Mouse (Mus musculus): ENCODE measurements at regions not wholly inside any gene's neighbourhood (a gene's known extent, or its start where the extent isn't known, plus 50 kb on each side); places are given as distances from the start of the nearest gene placed in this dataset.

- H3K36me3 ChIP-seq (ENCODE audit: control insufficient read depth, insufficient read depth, low read length, poor library complexity, severe bottlenecking) = no peaks in the 10 kb centered on the region
- no peak overlapping the region for H3K27ac ChIP-seq (ENCODE audit: insufficient read depth, low read length)
- TF ChIP-seq POLR2A (IDR thresholded peaks at IDR 0.05; ENCODE audit: insufficient read depth, low read length) (no peak), EP300 (IDR thresholded peaks at IDR 0.05; ENCODE audit: insufficient read depth, low read depth, low read length) (no peak), CTCF (IDR thresholded peaks at IDR 0.05; ENCODE audit: low read depth, low read length) (no peak)
- H3K4me3 ChIP-seq (ENCODE audit: low read depth, low read length) = no peak overlapping the region
- peaks cover 2% of the 10 kb centered on the region for H3K4me1 ChIP-seq (ENCODE audit: control insufficient read depth, insufficient read depth, low read length)
- H3K9me3 ChIP-seq (replicated peaks; ENCODE audit: control insufficient read depth, insufficient read depth, low read length, poor library complexity, severe bottlenecking) = no peaks in the 10 kb centered on the region
- no peak overlapping the region for H3K9ac ChIP-seq (ENCODE audit: low read depth, poor library complexity, severe bottlenecking)
- no peaks in the 10 kb centered on the region for H3K27me3 ChIP-seq (ENCODE audit: control insufficient read depth, insufficient read depth, low read length, poor library complexity, severe bottlenecking)
Observed at GRCm38 (mm10) chr14:47990716-47991115, 129.9 kb upstream of the Peli2 start.

GRCm38 (mm10) chr14:47991546-47991945, 129.1 kb upstream of the Peli2 start:
- Histone ChIP-seq H3K4me1 (ENCODE audit: control insufficient read depth, insufficient read depth, low read length) (no peaks in the 10 kb centered on the region), H3K27me3 (ENCODE audit: control insufficient read depth, insufficient read depth, low read length, poor library complexity, severe bottlenecking) (no peaks in the 10 kb centered on the region), H3K27ac (ENCODE audit: insufficient read depth, low read length) (no peak overlapping the region), H3K9me3 (replicated peaks; ENCODE audit: control insufficient read depth, insufficient read depth, low read length, poor library complexity, severe bottlenecking) (no peaks in the 10 kb centered on the region), H3K36me3 (ENCODE audit: control insufficient read depth, insufficient read depth, low read length, poor library complexity, severe bottlenecking) (no peaks in the 10 kb centered on the region), H3K4me3 (ENCODE audit: low read depth, low read length) (no peak overlapping the region), H3K9ac (ENCODE audit: low read depth, poor library complexity, severe bottlenecking) (no peak overlapping the region)
- no peak for TF ChIP-seq POLR2A (IDR thresholded peaks at IDR 0.05; ENCODE audit: insufficient read depth, low read length)
- TF ChIP-seq EP300 (IDR thresholded peaks at IDR 0.05; ENCODE audit: insufficient read depth, low read depth, low read length) = no peak
- no peak for TF ChIP-seq CTCF (IDR thresholded peaks at IDR 0.05; ENCODE audit: low read depth, low read length)

DNA sequence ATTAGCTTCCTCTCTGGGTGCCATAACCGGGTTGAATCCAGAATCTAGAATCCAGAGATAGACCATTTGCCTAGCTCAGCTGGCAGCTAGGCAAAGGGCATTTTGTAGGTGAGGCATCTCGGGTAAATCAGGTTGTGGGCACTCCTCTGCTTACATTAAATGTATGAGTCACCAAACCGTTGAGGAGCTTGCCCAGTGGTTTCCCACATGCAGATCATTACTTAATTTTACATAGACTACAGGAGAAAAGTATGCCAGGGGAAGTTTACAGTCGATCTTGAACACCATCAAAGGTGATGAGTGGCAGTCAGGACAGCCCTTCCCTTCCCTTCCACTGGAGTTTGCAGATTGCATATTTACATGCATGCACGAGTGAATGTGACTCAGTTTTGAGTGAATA, 128.5 kb upstream of the Peli2 start:
- H3K27ac ChIP-seq (ENCODE audit: insufficient read depth, low read length) = no peak overlapping the region
- H3K9ac ChIP-seq (ENCODE audit: low read depth, poor library complexity, severe bottlenecking) = no peak overlapping the region
- H3K4me3 ChIP-seq (ENCODE audit: low read depth, low read length) = no peak overlapping the region
- H3K36me3 ChIP-seq (ENCODE audit: control insufficient read depth, insufficient read depth, low read length, poor library complexity, severe bottlenecking) = no peaks in the 10 kb centered on the region
- no peaks in the 10 kb centered on the region for H3K27me3 ChIP-seq (ENCODE audit: control insufficient read depth, insufficient read depth, low read length, poor library complexity, severe bottlenecking)
- no peaks in the 10 kb centered on the region for H3K9me3 ChIP-seq (replicated peaks; ENCODE audit: control insufficient read depth, insufficient read depth, low read length, poor library complexity, severe bottlenecking)
- no peak for TF ChIP-seq POLR2A (IDR thresholded peaks at IDR 0.05; ENCODE audit: insufficient read depth, low read length)
- TF ChIP-seq CTCF (IDR thresholded peaks at IDR 0.05; ENCODE audit: low read depth, low read length) = no peak
- TF ChIP-seq EP300 (IDR thresholded peaks at IDR 0.05; ENCODE audit: insufficient read depth, low read depth, low read length) = no peak
- H3K4me1 ChIP-seq (ENCODE audit: control insufficient read depth, insufficient read depth, low read length) = no peaks in the 10 kb centered on the region

- Histone ChIP-seq H3K9ac (ENCODE audit: low read depth, poor library complexity, severe bottlenecking) (no peak overlapping the region), H3K4me3 (ENCODE audit: low read depth, low read length) (no peak overlapping the region), H3K36me3 (ENCODE audit: control insufficient read depth, insufficient read depth, low read length, poor library complexity, severe bottlenecking) (no peaks in the 10 kb centered on the region), H3K4me1 (ENCODE audit: control insufficient read depth, insufficient read depth, low read length) (no peaks in the 10 kb centered on the region), H3K27me3 (ENCODE audit: control insufficient read depth, insufficient read depth, low read length, poor library complexity, severe bottlenecking) (no peaks in the 10 kb centered on the region), H3K9me3 (replicated peaks; ENCODE audit: control insufficient read depth, insufficient read depth, low read length, poor library complexity, severe bottlenecking) (no peaks in the 10 kb centered on the region), H3K27ac (ENCODE audit: insufficient read depth, low read length) (no peak overlapping the region)
- no peak for TF ChIP-seq POLR2A (IDR thresholded peaks at IDR 0.05; ENCODE audit: insufficient read depth, low read length)
- no peak for TF ChIP-seq EP300 (IDR thresholded peaks at IDR 0.05; ENCODE audit: insufficient read depth, low read depth, low read length)
- TF ChIP-seq CTCF (IDR thresholded peaks at IDR 0.05; ENCODE audit: low read depth, low read length) = no peak
Observed at GRCm38 (mm10) chr14:47992851-47993250, 127.8 kb upstream of the Peli2 start.

GRCm38 (mm10) chr14:47998936-47999335, 121.7 kb upstream of the Peli2 start:
- H3K27me3 ChIP-seq (ENCODE audit: control insufficient read depth, insufficient read depth, low read length, poor library complexity, severe bottlenecking) = no peaks in the 10 kb centered on the region
- H3K36me3 ChIP-seq (ENCODE audit: control insufficient read depth, insufficient read depth, low read length, poor library complexity, severe bottlenecking) = no peaks in the 10 kb centered on the region
- no peak overlapping the region for H3K27ac ChIP-seq (ENCODE audit: insufficient read depth, low read length)
- no peak overlapping the region for H3K9ac ChIP-seq (ENCODE audit: low read depth, poor library complexity, severe bottlenecking)
- no peaks in the 10 kb centered on the region for H3K4me1 ChIP-seq (ENCODE audit: control insufficient read depth, insufficient read depth, low read length)
- H3K4me3 ChIP-seq (ENCODE audit: low read depth, low read length) = no peak overlapping the region
- H3K9me3 ChIP-seq (replicated peaks; ENCODE audit: control insufficient read depth, insufficient read depth, low read length, poor library complexity, severe bottlenecking) = 0 out of 2 replicates have a peak, but pooled peaks cover 2% of the 10 kb centered on the region
- TF ChIP-seq CTCF (IDR thresholded peaks at IDR 0.05; ENCODE audit: low read depth, low read length) (no peak), POLR2A (IDR thresholded peaks at IDR 0.05; ENCODE audit: insufficient read depth, low read length) (no peak), EP300 (IDR thresholded peaks at IDR 0.05; ENCODE audit: insufficient read depth, low read depth, low read length) (no peak)

- H3K36me3 ChIP-seq (ENCODE audit: control insufficient read depth, insufficient read depth, low read length, poor library complexity, severe bottlenecking) = no peaks in the 10 kb centered on the region
- TF ChIP-seq EP300 (IDR thresholded peaks at IDR 0.05; ENCODE audit: insufficient read depth, low read depth, low read length) = no peak
- no peak for TF ChIP-seq POLR2A (IDR thresholded peaks at IDR 0.05; ENCODE audit: insufficient read depth, low read length)
- TF ChIP-seq CTCF (IDR thresholded peaks at IDR 0.05; ENCODE audit: low read depth, low read length) = no peak
- H3K4me1 ChIP-seq (ENCODE audit: control insufficient read depth, insufficient read depth, low read length) = no peaks in the 10 kb centered on the region
- H3K9me3 ChIP-seq (replicated peaks; ENCODE audit: control insufficient read depth, insufficient read depth, low read length, poor library complexity, severe bottlenecking) = peaks cover 15% of the 10 kb centered on the region
- H3K9ac ChIP-seq (ENCODE audit: low read depth, poor library complexity, severe bottlenecking) = no peak overlapping the region
- H3K27me3 ChIP-seq (ENCODE audit: control insufficient read depth, insufficient read depth, low read length, poor library complexity, severe bottlenecking) = no peaks in the 10 kb centered on the region
- no peak overlapping the region for H3K4me3 ChIP-seq (ENCODE audit: low read depth, low read length)
- H3K27ac ChIP-seq (ENCODE audit: insufficient read depth, low read length) = no peak overlapping the region
Observed at GRCm38 (mm10) chr14:48005092-48005928, 115.3 kb upstream of the Peli2 start.
